Mouse (Mus musculus) midbrain, embryonic 10.5 days (tissue): ENCODE data around the gene Jakmip3. TPM values are rescaled to one million over a fixed set of nuclear protein-coding genes. Genes with fewer than 3 reads are reported as not detected.

Experiments
- DNase-seq: peaks from one replicate; pipeline ENCODE4 v3.0.0-alpha.2; 2017; ENCODE audit warnings: low spot score
- H3K27ac ChIP-seq: fragments of 300-500 bp; sonication (generic); replicated peaks from 2 replicates; pipeline ENCODE4 v1.5.1; 2016; ENCODE audit warnings: mild to moderate bottlenecking
- H3K27me3 ChIP-seq: fragments of 300-500 bp; sonication (generic); 2 replicates; pipeline ENCODE4 v1.6.1; 2016; ENCODE audit warnings: low read depth, mild to moderate bottlenecking; ENCODE audit not compliant: poor library complexity, severe bottlenecking
- H3K36me3 ChIP-seq: fragments of 300-500 bp; sonication (generic); 2 replicates; pipeline ENCODE4 v1.6.1; 2016; ENCODE audit warnings: mild to moderate bottlenecking, moderate library complexity
- H3K4me1 ChIP-seq: fragments of 300-500 bp; sonication (generic); 2 replicates; pipeline ENCODE4 v1.6.1; 2016
- H3K4me3 ChIP-seq: fragments of 300-500 bp; sonication (generic); 2 replicates; pipeline ENCODE4 v1.5.1; 2016; ENCODE audit warnings: mild to moderate bottlenecking, moderate library complexity
- H3K9me3 ChIP-seq: fragments of 300-500 bp; sonication (generic); replicated peaks from 2 replicates; pipeline ENCODE4 v1.6.1; 2016; ENCODE audit warnings: mild to moderate bottlenecking
- WGBS: fragments of 180-500 bp; shearing (Covaris S2); methylation state at CpG from one replicate; pipeline ENCODE4 v1.1.7; 2016; 5-methylcytosine and 5-hydroxymethylcytosine counted together
- polyA plus RNA-seq: library from polyadenylated mRNA; unstranded; fragments of >200 nt; fragmentation: Nextera tagmentation; extraction: Ambion mirVana; gene quantifications from 2 replicates; pipeline ENCODE4 v1.2.1, GENCODE M21; 2016

Jakmip3 gene
- polyA plus RNA-seq, 1 experiment from 2014 or later: 0.58 TPM

- H3K9me3 ChIP-seq: no peaks in the 10 kb centered on the region
- H3K27ac ChIP-seq: no peak overlapping the region
- peaks cover 7% of the 10 kb centered on the region for H3K4me1 ChIP-seq
- no peak for DNase-seq
- 82% methylated on average over 6 of the region's 6 CpGs for WGBS
- no peaks in the 10 kb centered on the region for H3K36me3 ChIP-seq
- no peaks in the 10 kb centered on the region for H3K27me3 ChIP-seq
- H3K4me3 ChIP-seq: no peak overlapping the region
Measured at GRCm38 (mm10) chr7:139015143-139015542, 74.6 kb downstream of the Jakmip3 start.

GRCm38 (mm10) chr7:139016288-139016687 is 75.8 kb downstream of the Jakmip3 start:
- Histone ChIP-seq H3K27ac (no peak overlapping the region), H3K36me3 (no peaks in the 10 kb centered on the region), H3K4me1 (peaks cover 18% of the 10 kb centered on the region), H3K4me3 (no peak overlapping the region), H3K9me3 (no peaks in the 10 kb centered on the region), H3K27me3 (no peaks in the 10 kb centered on the region)
- 56% methylated on average over 11 of the region's 11 CpGs for WGBS
- no peak for DNase-seq

- Histone ChIP-seq H3K27me3 (no peaks in the 10 kb centered on the region), H3K9me3 (no peaks in the 10 kb centered on the region), H3K36me3 (no peaks in the 10 kb centered on the region), H3K27ac (no peak overlapping the region), H3K4me3 (no peak overlapping the region), H3K4me1 (peaks cover 18% of the 10 kb centered on the region)
- DNase-seq: no peak
- WGBS: 71% methylated on average over 15 of the region's 15 CpGs
Measured at GRCm38 (mm10) chr7:139017249-139017903, 76.8 kb downstream of the Jakmip3 start.

- H3K9me3 ChIP-seq: no peaks in the 10 kb centered on the region
- peak overlapping the region; percentile 47 for H3K4me3 ChIP-seq
- H3K4me1 ChIP-seq: peaks cover 18% of the 10 kb centered on the region
- 0 out of 2 replicates have a peak, but pooled peaks cover 2% of the 10 kb centered on the region for H3K27me3 ChIP-seq
- peak; percentile 15 for DNase-seq
- no peaks in the 10 kb centered on the region for H3K36me3 ChIP-seq
- 7% methylated on average over 20 of the region's 20 CpGs for WGBS
- H3K27ac ChIP-seq: no peak overlapping the region
Measured at GRCm38 (mm10) chr7:139020884-139021283, 80.4 kb downstream of the Jakmip3 start.

GRCm38 (mm10) chr7:139021326-139021725 is 80.8 kb downstream of the Jakmip3 start:
- peaks cover 18% of the 10 kb centered on the region for H3K4me1 ChIP-seq
- 0 out of 2 replicates have a peak, but pooled peaks cover 6% of the 10 kb centered on the region for H3K27me3 ChIP-seq
- H3K36me3 ChIP-seq: no peaks in the 10 kb centered on the region
- 41% methylated on average over 1 of the region's 1 CpGs for WGBS
- no peak overlapping the region for H3K27ac ChIP-seq
- peak overlapping the region; percentile 47; the same call in 1 of the 2 replicates for H3K4me3 ChIP-seq
- DNase-seq: no peak
- H3K9me3 ChIP-seq: no peaks in the 10 kb centered on the region

GRCm38 (mm10) chr7:139027136-139027535 is 86.6 kb downstream of the Jakmip3 start:
- Histone ChIP-seq H3K4me1 (no peaks in the 10 kb centered on the region), H3K27ac (peak overlapping the region; percentile 13; the same call in 1 of the 2 replicates), H3K4me3 (no peak overlapping the region), H3K36me3 (no peaks in the 10 kb centered on the region), H3K27me3 (peaks cover 15% of the 10 kb centered on the region), H3K9me3 (no peaks in the 10 kb centered on the region)
- DNase-seq: no peak
- 71% methylated on average over 5 of the region's 5 CpGs for WGBS

GRCm38 (mm10) chr7:139031215-139031614 is 90.7 kb downstream of the Jakmip3 start:
- Histone ChIP-seq H3K4me3 (no peak overlapping the region), H3K27me3 (peaks cover 10% of the 10 kb centered on the region), H3K36me3 (no peaks in the 10 kb centered on the region), H3K4me1 (no peaks in the 10 kb centered on the region), H3K27ac (no peak overlapping the region), H3K9me3 (no peaks in the 10 kb centered on the region)
- 92% methylated on average over 4 of the region's 4 CpGs for WGBS
- no peak for DNase-seq

- H3K4me1 ChIP-seq: 0 out of 2 replicates have a peak, but pooled peaks cover 4% of the 10 kb centered on the region
- H3K36me3 ChIP-seq: no peaks in the 10 kb centered on the region
- DNase-seq: no peak
- H3K4me3 ChIP-seq: no peak overlapping the region
- WGBS: 49% methylated on average over 4 of the region's 4 CpGs
- H3K9me3 ChIP-seq: no peaks in the 10 kb centered on the region
- H3K27me3 ChIP-seq: peaks cover 4% of the 10 kb centered on the region; the same call in 1 of the 2 replicates
- no peak overlapping the region for H3K27ac ChIP-seq
Measured at GRCm38 (mm10) chr7:139063406-139063805, 122.9 kb downstream of the Jakmip3 start.

GRCm38 (mm10) chr7:139068182-139068623 is 127.7 kb downstream of the Jakmip3 start:
- no peak overlapping the region for H3K4me3 ChIP-seq
- no peaks in the 10 kb centered on the region for H3K9me3 ChIP-seq
- 0 out of 2 replicates have a peak, but pooled peaks cover 4% of the 10 kb centered on the region for H3K4me1 ChIP-seq
- peak; percentile 83 for DNase-seq
- no peaks in the 10 kb centered on the region for H3K36me3 ChIP-seq
- H3K27me3 ChIP-seq: peaks cover 4% of the 10 kb centered on the region; the same call in 1 of the 2 replicates
- 1% methylated on average over 2 of the region's 2 CpGs for WGBS
- no peak overlapping the region for H3K27ac ChIP-seq

- H3K4me3 ChIP-seq: no peak overlapping the region
- WGBS: 55% methylated on average over 6 of the region's 6 CpGs
- DNase-seq: no peak
- H3K36me3 ChIP-seq: no peaks in the 10 kb centered on the region
- H3K4me1 ChIP-seq: peaks cover 53% of the 10 kb centered on the region
- peaks cover 10% of the 10 kb centered on the region; the same call in 1 of the 2 replicates for H3K27me3 ChIP-seq
- H3K27ac ChIP-seq: peak overlapping the region; percentile 77; the same call in 1 of the 2 replicates
- no peaks in the 10 kb centered on the region for H3K9me3 ChIP-seq
Measured at GRCm38 (mm10) chr7:139074189-139074588, 133.7 kb downstream of the Jakmip3 start.

GRCm38 (mm10) chr7:139075054-139075794 is 134.7 kb downstream of the Jakmip3 start:
- no peaks in the 10 kb centered on the region for H3K9me3 ChIP-seq
- WGBS: 54% methylated on average over 14 of the region's 14 CpGs
- no peak overlapping the region for H3K4me3 ChIP-seq
- peaks cover 55% of the 10 kb centered on the region for H3K4me1 ChIP-seq
- DNase-seq: no peak
- H3K27me3 ChIP-seq: peaks cover 10% of the 10 kb centered on the region; the same call in 1 of the 2 replicates
- H3K27ac ChIP-seq: peak overlapping the region; percentile 77
- no peaks in the 10 kb centered on the region for H3K36me3 ChIP-seq

- H3K4me3 ChIP-seq: no peak overlapping the region
- DNase-seq: peak; percentile 44
- 14% methylated on average over 7 of the region's 7 CpGs for WGBS
- H3K9me3 ChIP-seq: no peaks in the 10 kb centered on the region
- peak overlapping the region; percentile 77 for H3K27ac ChIP-seq
- peaks cover 58% of the 10 kb centered on the region for H3K4me1 ChIP-seq
- peaks cover 10% of the 10 kb centered on the region; the same call in 1 of the 2 replicates for H3K27me3 ChIP-seq
- H3K36me3 ChIP-seq: no peaks in the 10 kb centered on the region
Measured at GRCm38 (mm10) chr7:139077283-139077682, 136.8 kb downstream of the Jakmip3 start.

- WGBS: 71% methylated on average over 6 of the region's 6 CpGs
- no peak for DNase-seq
- Histone ChIP-seq H3K27ac (peak overlapping the region; percentile 77), H3K27me3 (peaks cover 10% of the 10 kb centered on the region; the same call in 1 of the 2 replicates), H3K4me1 (peaks cover 66% of the 10 kb centered on the region), H3K36me3 (no peaks in the 10 kb centered on the region), H3K4me3 (no peak overlapping the region), H3K9me3 (no peaks in the 10 kb centered on the region)
Measured at GRCm38 (mm10) chr7:139078181-139078580, 137.7 kb downstream of the Jakmip3 start.
